Mouse (Mus musculus): ENCODE measurements around the gene Piezo1. TPM values are rescaled to one million over a fixed set of nuclear protein-coding genes. Genes with fewer than 3 reads are reported as not detected.

Gene Piezo1
- polyA plus RNA-seq, 1 experiment, result 96.7 TPM

GRCm38 (mm10) chr8:122571750-122572267 is 20.7 kb upstream of the Piezo1 start:
- Histone ChIP-seq H3K27ac (ENCODE audit: insufficient read depth, low read length) (no peak overlapping the region), H3K4me3 (ENCODE audit: extremely low read depth, insufficient read depth, insufficient read length) (no peak overlapping the region), H3K27me3 (ENCODE audit: control insufficient read depth, insufficient read depth, low read length) (no peaks in the 10 kb centered on the region), H3K36me3 (ENCODE audit: control insufficient read depth, insufficient read depth, low read length) (peaks cover 25% of the 10 kb centered on the region), H3K4me1 (ENCODE audit: control insufficient read depth, insufficient read depth, insufficient read length) (peaks cover 21% of the 10 kb centered on the region; the same call in 1 of the 2 replicates)
- 94% methylated on average over 17 of the region's 17 CpGs for WGBS
- TF ChIP-seq POLR2A (IDR thresholded peaks at IDR 0.05; ENCODE audit: low read depth, low read length) (no peak), CTCF (IDR thresholded peaks at IDR 0.05; ENCODE audit: extremely low read depth, insufficient read depth, insufficient read length, insufficient replicate concordance) (no peak)
- no peak for DNase-seq (ENCODE audit: low read depth in 1 of 2, low spot score in 2 of 2)

GRCm38 (mm10) chr8:122571153-122571552 is 20.0 kb upstream of the Piezo1 start:
- H3K27me3 ChIP-seq (ENCODE audit: control insufficient read depth, insufficient read depth, low read length), result no peaks in the 10 kb centered on the region
- H3K4me3 ChIP-seq (ENCODE audit: extremely low read depth, insufficient read depth, insufficient read length), result no peak overlapping the region
- WGBS, result 95% methylated on average over 11 of the region's 11 CpGs
- TF ChIP-seq POLR2A (IDR thresholded peaks at IDR 0.05; ENCODE audit: low read depth, low read length), result no peak
- no peak for TF ChIP-seq CTCF (IDR thresholded peaks at IDR 0.05; ENCODE audit: extremely low read depth, insufficient read depth, insufficient read length, insufficient replicate concordance)
- peaks cover 25% of the 10 kb centered on the region for H3K36me3 ChIP-seq (ENCODE audit: control insufficient read depth, insufficient read depth, low read length)
- no peak for DNase-seq (ENCODE audit: low read depth in 1 of 2, low spot score in 2 of 2)
- peaks cover 25% of the 10 kb centered on the region; the same call in 1 of the 2 replicates for H3K4me1 ChIP-seq (ENCODE audit: control insufficient read depth, insufficient read depth, insufficient read length)
- H3K27ac ChIP-seq (ENCODE audit: insufficient read depth, low read length), result no peak overlapping the region

- Histone ChIP-seq H3K36me3 (ENCODE audit: control insufficient read depth, insufficient read depth, low read length) (peaks cover 25% of the 10 kb centered on the region), H3K4me1 (ENCODE audit: control insufficient read depth, insufficient read depth, insufficient read length) (peaks cover 15% of the 10 kb centered on the region; the same call in 1 of the 2 replicates), H3K27ac (ENCODE audit: insufficient read depth, low read length) (no peak overlapping the region), H3K4me3 (ENCODE audit: extremely low read depth, insufficient read depth, insufficient read length) (no peak overlapping the region), H3K27me3 (ENCODE audit: control insufficient read depth, insufficient read depth, low read length) (no peaks in the 10 kb centered on the region)
- no peak for DNase-seq (ENCODE audit: low read depth in 1 of 2, low spot score in 2 of 2)
- no peak for TF ChIP-seq POLR2A (IDR thresholded peaks at IDR 0.05; ENCODE audit: low read depth, low read length)
- no peak for TF ChIP-seq CTCF (IDR thresholded peaks at IDR 0.05; ENCODE audit: extremely low read depth, insufficient read depth, insufficient read length, insufficient replicate concordance)
- WGBS, result 97% methylated on average over 16 of the region's 16 CpGs
These were observed 18.9 kb upstream of the Piezo1 start for GRCm38 (mm10) chr8:122569996-122570395.

- H3K36me3 ChIP-seq (ENCODE audit: control insufficient read depth, insufficient read depth, low read length), result peaks cover 25% of the 10 kb centered on the region
- no peaks in the 10 kb centered on the region for H3K27me3 ChIP-seq (ENCODE audit: control insufficient read depth, insufficient read depth, low read length)
- no peak overlapping the region for H3K27ac ChIP-seq (ENCODE audit: insufficient read depth, low read length)
- no peak for DNase-seq (ENCODE audit: low read depth in 1 of 2, low spot score in 2 of 2)
- no peak overlapping the region for H3K4me3 ChIP-seq (ENCODE audit: extremely low read depth, insufficient read depth, insufficient read length)
- no peak for TF ChIP-seq CTCF (IDR thresholded peaks at IDR 0.05; ENCODE audit: extremely low read depth, insufficient read depth, insufficient read length, insufficient replicate concordance)
- TF ChIP-seq POLR2A (IDR thresholded peaks at IDR 0.05; ENCODE audit: low read depth, low read length), result no peak
- H3K4me1 ChIP-seq (ENCODE audit: control insufficient read depth, insufficient read depth, insufficient read length), result peaks cover 15% of the 10 kb centered on the region; the same call in 1 of the 2 replicates
- WGBS, result 80% methylated on average over 9 of the region's 9 CpGs
These were observed 18.2 kb upstream of the Piezo1 start for GRCm38 (mm10) chr8:122569329-122569728.

DNA sequence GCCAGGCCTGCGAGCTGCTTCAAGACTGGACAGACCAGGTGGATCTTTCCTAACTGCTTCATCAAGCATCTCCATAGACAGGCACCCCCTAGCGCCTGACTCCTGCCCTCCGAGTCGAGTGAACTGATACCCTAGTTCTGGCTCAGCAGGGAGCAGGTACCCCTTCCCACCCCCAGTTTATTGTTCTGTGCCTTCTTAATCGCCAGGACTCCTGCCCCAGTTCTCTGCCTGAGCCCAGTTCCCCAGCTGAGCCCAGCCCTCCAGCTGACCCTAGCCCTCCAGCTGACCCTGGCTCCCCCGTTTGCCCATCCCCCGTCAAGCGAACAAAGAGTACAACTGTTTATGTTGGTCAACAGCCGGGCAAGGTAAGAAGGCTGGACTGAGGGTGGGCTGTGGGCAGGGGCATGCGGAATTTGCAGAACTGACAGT is 17.8 kb upstream of the Piezo1 start:
- TF ChIP-seq CTCF (IDR thresholded peaks at IDR 0.05; ENCODE audit: extremely low read depth, insufficient read depth, insufficient read length, insufficient replicate concordance) (no peak; the same call in 1 of the 2 replicates), POLR2A (IDR thresholded peaks at IDR 0.05; ENCODE audit: low read depth, low read length) (no peak)
- 42% methylated on average over 10 of the region's 10 CpGs for WGBS
- no peak for DNase-seq (ENCODE audit: low read depth in 1 of 2, low spot score in 2 of 2)
- Histone ChIP-seq H3K4me3 (ENCODE audit: extremely low read depth, insufficient read depth, insufficient read length) (peak overlapping the region; percentile 33; the same call in 1 of the 2 replicates), H3K36me3 (ENCODE audit: control insufficient read depth, insufficient read depth, low read length) (peaks cover 25% of the 10 kb centered on the region), H3K27me3 (ENCODE audit: control insufficient read depth, insufficient read depth, low read length) (no peaks in the 10 kb centered on the region), H3K27ac (ENCODE audit: insufficient read depth, low read length) (no peak overlapping the region), H3K4me1 (ENCODE audit: control insufficient read depth, insufficient read depth, insufficient read length) (peaks cover 15% of the 10 kb centered on the region; the same call in 1 of the 2 replicates)

DNA sequence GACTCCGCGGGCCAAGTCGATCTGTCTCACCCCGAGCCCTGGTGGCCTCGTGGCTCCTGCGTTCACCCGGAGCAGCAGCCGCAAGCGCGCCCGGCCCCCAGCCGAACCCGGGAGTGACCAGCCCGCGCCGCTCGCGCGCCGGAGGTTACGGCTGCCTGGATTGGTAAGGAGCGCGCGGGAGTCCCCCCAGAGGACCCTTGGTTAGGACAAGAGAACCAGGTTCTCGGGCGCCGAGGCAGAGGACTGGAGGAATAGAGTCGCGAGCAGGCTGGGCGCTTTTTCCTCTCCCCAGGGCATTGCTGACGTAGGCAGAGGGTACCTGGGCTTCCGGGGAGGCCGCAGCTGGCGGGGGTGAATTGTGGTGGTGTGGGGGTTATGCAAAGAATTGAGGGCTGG is 17.0 kb upstream of the Piezo1 start:
- H3K4me3 ChIP-seq (ENCODE audit: extremely low read depth, insufficient read depth, insufficient read length), result peak overlapping the region; percentile 78
- DNase-seq (ENCODE audit: low read depth in 1 of 2, low spot score in 2 of 2), result peak; percentile 87
- peak overlapping the region; percentile 98 for H3K27ac ChIP-seq (ENCODE audit: insufficient read depth, low read length)
- no peak for TF ChIP-seq POLR2A (IDR thresholded peaks at IDR 0.05; ENCODE audit: low read depth, low read length)
- no peak for TF ChIP-seq CTCF (IDR thresholded peaks at IDR 0.05; ENCODE audit: extremely low read depth, insufficient read depth, insufficient read length, insufficient replicate concordance)
- peaks cover 25% of the 10 kb centered on the region for H3K36me3 ChIP-seq (ENCODE audit: control insufficient read depth, insufficient read depth, low read length)
- H3K4me1 ChIP-seq (ENCODE audit: control insufficient read depth, insufficient read depth, insufficient read length), result peaks cover 15% of the 10 kb centered on the region; the same call in 1 of the 2 replicates
- WGBS, result under 1% methylated on average over 34 of the region's 34 CpGs
- H3K27me3 ChIP-seq (ENCODE audit: control insufficient read depth, insufficient read depth, low read length), result no peaks in the 10 kb centered on the region

Data from spleen, adult 2 months (tissue).